Mouse (Mus musculus): ENCODE measurements around the gene Pak1. TPM values are rescaled to one million over a fixed set of nuclear protein-coding genes. Genes with fewer than 3 reads are reported as not detected.

Pak1 gene
- 26.8 and 31.8 TPM in 2 replicates for polyA plus RNA-seq (2015; fragmentation: Nextera tagmentation; extraction: Ambion mirVana)

- Histone ChIP-seq H3K4me2 (peak within 1 kb of the TSS; percentile 93), H3K9ac (peak within 1 kb of the TSS; percentile 83), H3K27me3 (peaks cover 12% of the 10 kb centered on the region), H3K4me3 (peak within 1 kb of the TSS; percentile 83), H3K27ac (peak within 1 kb of the TSS; percentile 28; the same call in 1 of the 2 replicates), H3K36me3 (no peaks in the 10 kb centered on the region), H3K9me3 (no peaks in the 10 kb centered on the region), H3K4me1 (peaks cover 7% of the 10 kb centered on the region)
- peak; percentile 84 for ATAC-seq (ENCODE audit: insufficient number of reproducible peaks, insufficient read depth, low FRiP score, low TSS enrichment, low read depth)
- WGBS = under 1% methylated on average over 42 of the region's 46 CpGs
Measured at GRCm38 (mm10) chr7:97788190-97788668, at the start of gene Pak1. TSS of gene Pak1 (plus strand) at chr7:97788541.

- Histone ChIP-seq H3K9me3 (no peaks in the 10 kb centered on the region), H3K27me3 (peaks cover 10% of the 10 kb centered on the region), H3K36me3 (no peaks in the 10 kb centered on the region), H3K27ac (no peak overlapping the region), H3K4me2 (no peak overlapping the region), H3K9ac (no peak overlapping the region), H3K4me1 (peaks cover 13% of the 10 kb centered on the region), H3K4me3 (no peak overlapping the region)
- ATAC-seq (ENCODE audit: insufficient number of reproducible peaks, insufficient read depth, low FRiP score, low TSS enrichment, low read depth) = no peak
- WGBS = 24% methylated on average over 10 of the region's 10 CpGs
Measured at GRCm38 (mm10) chr7:97740948-97741347, 47.4 kb upstream of the Pak1 start.

GRCm38 (mm10) chr7:97741756-97742291 lies 46.5 kb upstream of the Pak1 start:
- Histone ChIP-seq H3K4me1 (peaks cover 12% of the 10 kb centered on the region), H3K27me3 (peaks cover 9% of the 10 kb centered on the region), H3K27ac (no peak overlapping the region), H3K9me3 (no peaks in the 10 kb centered on the region), H3K4me2 (no peak overlapping the region), H3K36me3 (no peaks in the 10 kb centered on the region), H3K4me3 (no peak overlapping the region), H3K9ac (no peak overlapping the region)
- WGBS = 21% methylated on average over 1 of the region's 1 CpGs
- no peak for ATAC-seq (ENCODE audit: insufficient number of reproducible peaks, insufficient read depth, low FRiP score, low TSS enrichment, low read depth)

- H3K36me3 ChIP-seq = no peaks in the 10 kb centered on the region
- H3K27ac ChIP-seq = no peak overlapping the region
- no peak for ATAC-seq (ENCODE audit: insufficient number of reproducible peaks, insufficient read depth, low FRiP score, low TSS enrichment, low read depth)
- H3K4me1 ChIP-seq = peaks cover 23% of the 10 kb centered on the region
- peak overlapping the region; percentile 26; the same call in 1 of the 2 replicates for H3K4me2 ChIP-seq
- H3K9ac ChIP-seq = no peak overlapping the region
- no peak overlapping the region for H3K4me3 ChIP-seq
- H3K9me3 ChIP-seq = no peaks in the 10 kb centered on the region
- WGBS = 7% methylated on average over 3 of the region's 3 CpGs
- no peaks in the 10 kb centered on the region for H3K27me3 ChIP-seq
Measured at GRCm38 (mm10) chr7:97745299-97745698, 43.0 kb upstream of the Pak1 start.

GRCm38 (mm10) chr7:97747176-97747707 lies 41.1 kb upstream of the Pak1 start:
- Histone ChIP-seq H3K27ac (no peak overlapping the region), H3K4me2 (no peak overlapping the region), H3K9me3 (no peaks in the 10 kb centered on the region), H3K36me3 (no peaks in the 10 kb centered on the region), H3K9ac (no peak overlapping the region), H3K27me3 (no peaks in the 10 kb centered on the region), H3K4me3 (no peak overlapping the region), H3K4me1 (peaks cover 23% of the 10 kb centered on the region)
- ATAC-seq (ENCODE audit: insufficient number of reproducible peaks, insufficient read depth, low FRiP score, low TSS enrichment, low read depth) = no peak
- WGBS = 72% methylated on average over 4 of the region's 4 CpGs

- H3K27me3 ChIP-seq = no peaks in the 10 kb centered on the region
- no peak overlapping the region for H3K27ac ChIP-seq
- H3K4me1 ChIP-seq = peaks cover 23% of the 10 kb centered on the region
- 26% methylated on average over 28 of the region's 28 CpGs for WGBS
- H3K36me3 ChIP-seq = no peaks in the 10 kb centered on the region
- H3K4me3 ChIP-seq = 0 out of 2 replicates have a peak overlapping the region, but pooled peaks have one; percentile 16
- no peaks in the 10 kb centered on the region for H3K9me3 ChIP-seq
- ATAC-seq (ENCODE audit: insufficient number of reproducible peaks, insufficient read depth, low FRiP score, low TSS enrichment, low read depth) = peak; percentile 63; the same call in 1 of the 2 replicates
- peak overlapping the region; percentile 51 for H3K4me2 ChIP-seq
- H3K9ac ChIP-seq = 0 out of 2 replicates have a peak overlapping the region, but pooled peaks have one; percentile 61
Measured at GRCm38 (mm10) chr7:97747787-97748497, 40.4 kb upstream of the Pak1 start.

- H3K4me3 ChIP-seq = no peak overlapping the region
- no peak overlapping the region for H3K9ac ChIP-seq
- peak overlapping the region; percentile 51 for H3K4me2 ChIP-seq
- 57% methylated on average over 10 of the region's 10 CpGs for WGBS
- H3K4me1 ChIP-seq = peaks cover 23% of the 10 kb centered on the region
- H3K9me3 ChIP-seq = no peaks in the 10 kb centered on the region
- no peaks in the 10 kb centered on the region for H3K36me3 ChIP-seq
- H3K27ac ChIP-seq = peak overlapping the region; percentile 48; the same call in 1 of the 2 replicates
- ATAC-seq (ENCODE audit: insufficient number of reproducible peaks, insufficient read depth, low FRiP score, low TSS enrichment, low read depth) = no peak
- no peaks in the 10 kb centered on the region for H3K27me3 ChIP-seq
Measured at GRCm38 (mm10) chr7:97748527-97749206, 39.7 kb upstream of the Pak1 start.

- Histone ChIP-seq H3K4me1 (peaks cover 23% of the 10 kb centered on the region), H3K27me3 (no peaks in the 10 kb centered on the region), H3K9ac (no peak overlapping the region), H3K4me2 (peak overlapping the region; percentile 51), H3K36me3 (no peaks in the 10 kb centered on the region), H3K27ac (peak overlapping the region; percentile 48; the same call in 1 of the 2 replicates), H3K4me3 (0 out of 2 replicates have a peak overlapping the region, but pooled peaks have one; percentile 4), H3K9me3 (no peaks in the 10 kb centered on the region)
- ATAC-seq (ENCODE audit: insufficient number of reproducible peaks, insufficient read depth, low FRiP score, low TSS enrichment, low read depth) = no peak
- 34% methylated on average over 19 of the region's 19 CpGs for WGBS
Measured at GRCm38 (mm10) chr7:97749207-97750190, 38.8 kb upstream of the Pak1 start.

GRCm38 (mm10) chr7:97756967-97757881 lies 31.1 kb upstream of the Pak1 start:
- Histone ChIP-seq H3K9ac (no peak overlapping the region), H3K36me3 (no peaks in the 10 kb centered on the region), H3K4me1 (peaks cover 9% of the 10 kb centered on the region; the same call in 1 of the 2 replicates), H3K4me3 (no peak overlapping the region), H3K27ac (no peak overlapping the region), H3K9me3 (no peaks in the 10 kb centered on the region), H3K27me3 (no peaks in the 10 kb centered on the region), H3K4me2 (peak overlapping the region; percentile 28)
- 38% methylated on average over 18 of the region's 18 CpGs for WGBS
- no peak for ATAC-seq (ENCODE audit: insufficient number of reproducible peaks, insufficient read depth, low FRiP score, low TSS enrichment, low read depth)

- no peak for ATAC-seq (ENCODE audit: insufficient number of reproducible peaks, insufficient read depth, low FRiP score, low TSS enrichment, low read depth)
- no peak overlapping the region for H3K9ac ChIP-seq
Measured at GRCm38 (mm10) chr7:97764591-97764990, 23.8 kb upstream of the Pak1 start.

More at GRCm38 (mm10) chr7:97764591-97764990, 23.8 kb upstream of the Pak1 start:
- 66% methylated on average over 11 of the region's 11 CpGs for WGBS
- no peak overlapping the region for H3K27ac ChIP-seq
- H3K4me3 ChIP-seq = no peak overlapping the region
- no peaks in the 10 kb centered on the region for H3K36me3 ChIP-seq
- no peak overlapping the region for H3K4me2 ChIP-seq
- H3K4me1 ChIP-seq = 0 out of 2 replicates have a peak, but pooled peaks cover 2% of the 10 kb centered on the region
- no peaks in the 10 kb centered on the region for H3K27me3 ChIP-seq
- H3K9me3 ChIP-seq = no peaks in the 10 kb centered on the region

Data from embryonic facial prominence, embryonic 13.5 days (tissue).